Mouse (Mus musculus) liver, embryonic 12.5 days (tissue): ENCODE measurements at regions not wholly inside any gene's neighbourhood (a gene's known extent, or its start where the extent isn't known, plus 50 kb on each side); places are given as distances from the start of the nearest gene placed in this dataset.

ENCODE experiments used
- ATAC-seq: fragments of 200-750 bp; cut with Nextera tagmentation; 2 replicates; pipeline ENCODE4 v1.8.0; 2017; ENCODE audit warnings: moderate number of reproducible peaks, mild to moderate bottlenecking, moderate library complexity
- H3K27ac ChIP-seq: fragments of 300-500 bp; sonication (generic); 2 replicates; pipeline ENCODE4 v1.5.1; 2016; ENCODE audit warnings: mild to moderate bottlenecking
- H3K27me3 ChIP-seq: fragments of 300-500 bp; sonication (generic); replicated peaks from 2 replicates; pipeline ENCODE4 v1.6.1; 2016; ENCODE audit warnings: mild to moderate bottlenecking, moderate library complexity
- H3K36me3 ChIP-seq: fragments of 300-500 bp; sonication (generic); 2 replicates; pipeline ENCODE4 v1.6.1; 2016; ENCODE audit warnings: mild to moderate bottlenecking, moderate library complexity
- H3K4me1 ChIP-seq: fragments of 300-500 bp; sonication (generic); 2 replicates; pipeline ENCODE4 v1.6.1; 2016
- H3K4me2 ChIP-seq: fragments of 300-500 bp; sonication (generic); 2 replicates; pipeline ENCODE4 v1.6.1; 2016; ENCODE audit warnings: mild to moderate bottlenecking, moderate library complexity
- H3K4me3 ChIP-seq: fragments of 300-500 bp; sonication (generic); 2 replicates; pipeline ENCODE4 v1.5.1; 2016; ENCODE audit warnings: mild to moderate bottlenecking, moderate library complexity
- H3K9ac ChIP-seq: fragments of 300-500 bp; sonication (generic); 2 replicates; pipeline ENCODE4 v1.6.1; 2016; ENCODE audit warnings: mild to moderate bottlenecking, moderate library complexity
- H3K9me3 ChIP-seq: fragments of 300-500 bp; sonication (generic); replicated peaks from 2 replicates; pipeline ENCODE4 v1.6.1; 2016; ENCODE audit warnings: mild to moderate bottlenecking, moderate library complexity
- WGBS: fragments of 180-500 bp; shearing (Covaris S2); methylation state at CpG from one replicate; pipeline ENCODE4 v1.1.7; 2016; ENCODE audit not compliant: insufficient replicate concordance; 5-methylcytosine and 5-hydroxymethylcytosine counted together

- no peak overlapping the region for H3K4me2 ChIP-seq
- H3K9ac ChIP-seq = no peak overlapping the region
- no peaks in the 10 kb centered on the region for H3K27me3 ChIP-seq
- peaks cover 7% of the 10 kb centered on the region; the same call in 1 of the 2 replicates for H3K9me3 ChIP-seq
- peak; percentile 27; the same call in 1 of the 2 replicates for ATAC-seq
- 60% methylated on average over 9 of the region's 9 CpGs for WGBS
- H3K4me1 ChIP-seq = no peaks in the 10 kb centered on the region
- no peaks in the 10 kb centered on the region for H3K36me3 ChIP-seq
- H3K4me3 ChIP-seq = no peak overlapping the region
- peak overlapping the region; percentile 57; the same call in 1 of the 2 replicates for H3K27ac ChIP-seq
These were observed 239.0 kb upstream of the Rtl1 start for GRCm38 (mm10) chr12:109839126-109839587.

- H3K9ac ChIP-seq = no peak overlapping the region
- H3K36me3 ChIP-seq = no peaks in the 10 kb centered on the region
- H3K27me3 ChIP-seq = no peaks in the 10 kb centered on the region
- ATAC-seq = no peak
- H3K4me3 ChIP-seq = no peak overlapping the region
- H3K9me3 ChIP-seq = peaks cover 7% of the 10 kb centered on the region; the same call in 1 of the 2 replicates
- WGBS = 57% methylated on average over 14 of the region's 14 CpGs
- H3K4me1 ChIP-seq = no peaks in the 10 kb centered on the region
- peak overlapping the region; percentile 57 for H3K27ac ChIP-seq
- no peak overlapping the region for H3K4me2 ChIP-seq
These were observed 239.9 kb upstream of the Rtl1 start for GRCm38 (mm10) chr12:109839946-109840524.

GRCm38 (mm10) chr12:109844723-109845601 lies 244.8 kb upstream of the Rtl1 start:
- no peak overlapping the region for H3K4me2 ChIP-seq
- no peak overlapping the region for H3K4me3 ChIP-seq
- H3K27ac ChIP-seq = no peak overlapping the region
- no peaks in the 10 kb centered on the region for H3K9me3 ChIP-seq
- H3K27me3 ChIP-seq = no peaks in the 10 kb centered on the region
- H3K9ac ChIP-seq = no peak overlapping the region
- H3K36me3 ChIP-seq = no peaks in the 10 kb centered on the region
- no peaks in the 10 kb centered on the region for H3K4me1 ChIP-seq
- ATAC-seq = no peak
- WGBS = 58% methylated on average over 8 of the region's 8 CpGs

GRCm38 (mm10) chr12:109845602-109845906 lies 245.4 kb upstream of the Rtl1 start:
- no peaks in the 10 kb centered on the region for H3K4me1 ChIP-seq
- H3K27me3 ChIP-seq = no peaks in the 10 kb centered on the region
- no peak overlapping the region for H3K27ac ChIP-seq
- no peak overlapping the region for H3K4me2 ChIP-seq
- H3K9me3 ChIP-seq = no peaks in the 10 kb centered on the region
- no peaks in the 10 kb centered on the region for H3K36me3 ChIP-seq
- no peak for ATAC-seq
- 62% methylated on average over 5 of the region's 5 CpGs for WGBS
- H3K9ac ChIP-seq = no peak overlapping the region
- H3K4me3 ChIP-seq = no peak overlapping the region

GRCm38 (mm10) chr12:109856336-109856735 lies 256.2 kb upstream of the Rtl1 start:
- Histone ChIP-seq H3K27me3 (no peaks in the 10 kb centered on the region), H3K4me3 (no peak overlapping the region), H3K4me1 (no peaks in the 10 kb centered on the region), H3K36me3 (no peaks in the 10 kb centered on the region), H3K9me3 (no peaks in the 10 kb centered on the region), H3K27ac (no peak overlapping the region), H3K4me2 (no peak overlapping the region), H3K9ac (no peak overlapping the region)
- 81% methylated on average over 1 of the region's 1 CpGs for WGBS
- ATAC-seq = no peak

GRCm38 (mm10) chr12:109857705-109858104 lies 257.6 kb upstream of the Rtl1 start:
- Histone ChIP-seq H3K9me3 (no peaks in the 10 kb centered on the region), H3K27ac (no peak overlapping the region), H3K36me3 (no peaks in the 10 kb centered on the region), H3K27me3 (no peaks in the 10 kb centered on the region), H3K4me1 (no peaks in the 10 kb centered on the region), H3K4me3 (no peak overlapping the region), H3K9ac (no peak overlapping the region), H3K4me2 (no peak overlapping the region)
- WGBS = 66% methylated on average over 4 of the region's 4 CpGs
- no peak for ATAC-seq

- ATAC-seq = no peak
- WGBS = 58% methylated on average over 4 of the region's 4 CpGs
- H3K9ac ChIP-seq = no peak overlapping the region
These were observed 264.7 kb upstream of the Rtl1 start for GRCm38 (mm10) chr12:109864826-109865225.

GRCm38 (mm10) chr12:109871021-109871420 lies 270.9 kb upstream of the Rtl1 start:
- WGBS = 73% methylated on average over 14 of the region's 14 CpGs
- Histone ChIP-seq H3K27me3 (no peaks in the 10 kb centered on the region), H3K9ac (no peak overlapping the region), H3K36me3 (no peaks in the 10 kb centered on the region), H3K27ac (no peak overlapping the region), H3K9me3 (no peaks in the 10 kb centered on the region), H3K4me3 (no peak overlapping the region), H3K4me1 (no peaks in the 10 kb centered on the region), H3K4me2 (no peak overlapping the region)
- no peak for ATAC-seq

More at GRCm38 (mm10) chr12:109864826-109865225, 264.7 kb upstream of the Rtl1 start:
- H3K4me1 ChIP-seq = no peaks in the 10 kb centered on the region
- H3K27me3 ChIP-seq = no peaks in the 10 kb centered on the region
- H3K4me3 ChIP-seq = no peak overlapping the region
- H3K4me2 ChIP-seq = no peak overlapping the region
- no peaks in the 10 kb centered on the region for H3K9me3 ChIP-seq
- no peak overlapping the region for H3K27ac ChIP-seq
- no peaks in the 10 kb centered on the region for H3K36me3 ChIP-seq

- no peak overlapping the region for H3K9ac ChIP-seq
- no peak for ATAC-seq
- no peaks in the 10 kb centered on the region for H3K27me3 ChIP-seq
- H3K4me2 ChIP-seq = no peak overlapping the region
- H3K9me3 ChIP-seq = no peaks in the 10 kb centered on the region
- H3K27ac ChIP-seq = no peak overlapping the region
- H3K4me1 ChIP-seq = no peaks in the 10 kb centered on the region
- H3K4me3 ChIP-seq = no peak overlapping the region
- 36% methylated on average over 7 of the region's 7 CpGs for WGBS
- H3K36me3 ChIP-seq = no peaks in the 10 kb centered on the region
These were observed 274.3 kb upstream of the Rtl1 start for GRCm38 (mm10) chr12:109874466-109874865.

- H3K27me3 ChIP-seq = no peaks in the 10 kb centered on the region
- H3K27ac ChIP-seq = no peak overlapping the region
- no peaks in the 10 kb centered on the region for H3K4me1 ChIP-seq
- no peak overlapping the region for H3K9ac ChIP-seq
- no peak overlapping the region for H3K4me2 ChIP-seq
- no peaks in the 10 kb centered on the region for H3K9me3 ChIP-seq
- H3K4me3 ChIP-seq = no peak overlapping the region
- WGBS = 59% methylated on average over 3 of the region's 3 CpGs
- no peak for ATAC-seq
- no peaks in the 10 kb centered on the region for H3K36me3 ChIP-seq
These were observed 281.0 kb upstream of the Rtl1 start for GRCm38 (mm10) chr12:109881108-109881507.

- ATAC-seq = no peak
- Histone ChIP-seq H3K4me2 (no peak overlapping the region), H3K4me1 (no peaks in the 10 kb centered on the region), H3K36me3 (no peaks in the 10 kb centered on the region), H3K27ac (no peak overlapping the region), H3K9me3 (no peaks in the 10 kb centered on the region), H3K9ac (no peak overlapping the region), H3K27me3 (no peaks in the 10 kb centered on the region), H3K4me3 (no peak overlapping the region)
- WGBS = 56% methylated on average over 2 of the region's 2 CpGs
These were observed 291.1 kb upstream of the Rtl1 start for GRCm38 (mm10) chr12:109891206-109891605.

- Histone ChIP-seq H3K27me3 (no peaks in the 10 kb centered on the region), H3K9ac (no peak overlapping the region), H3K4me2 (no peak overlapping the region), H3K9me3 (no peaks in the 10 kb centered on the region), H3K4me1 (no peaks in the 10 kb centered on the region), H3K4me3 (no peak overlapping the region), H3K36me3 (no peaks in the 10 kb centered on the region), H3K27ac (no peak overlapping the region)
- ATAC-seq = no peak
These were observed 292.7 kb upstream of the Rtl1 start for GRCm38 (mm10) chr12:109892834-109893233.
